Mouse (Mus musculus) ES-Bruce4 (cell line): Measurements from ENCODE around the gene H2afj.

Experiments
- CTCF ChIP-seq: IDR thresholded peaks from one replicate; pipeline ENCODE4 v1.8.1; 2011; ENCODE audit warnings: low read depth, low read length
- POLR2A ChIP-seq: IDR thresholded peaks from one replicate; pipeline ENCODE4 v1.8.1; 2011; ENCODE audit warnings: low read length; ENCODE audit not compliant: insufficient read depth

- TF ChIP-seq CTCF (no peak), POLR2A (no peak)
Observed at GRCm38 (mm10) chr6:136828681-136829080, 20.6 kb downstream of the H2afj start.
